In genomic region chr19:10188281-10188811, GRCm38 (mm10) we compare ENCODE assay signal across 8 mouse cellular contexts. TPM values are rescaled to one million over a fixed set of nuclear protein-coding genes. Genes with fewer than 3 reads are reported as not detected.
A peak's percentile ranks its signal among the peaks of the same experiment; 100 is the strongest.
DNase-seq lines count a peak whose midpoint lies in the region; ATAC-seq and TF ChIP-seq lines count a peak whose summit lies in the region.

No protein-coding gene starts in this region.

- intact Hi-C loops in gastrocnemius, adult 2 months (cut with DNase I): loop anchor here (10.0 kb wide), 1 partner anchor 84 kb away; the partner anchor contains the start of gene Fads2

- no peak overlapping the region for H3K4me2 ChIP-seq in heart, embryonic 11.5 days

- H3K4me1 ChIP-seq in heart, embryonic 11.5 days (ENCODE audit: control insufficient read depth, insufficient read depth, low read length): peaks cover 14% of the 10 kb centered on the region

- no peak overlapping the region for H3K9ac ChIP-seq in heart, embryonic 11.5 days (ENCODE audit: low read depth, low read length)

- WGBS in heart, embryonic 11.5 days (ENCODE audit: insufficient replicate concordance): 86% methylated on average over 10 of the region's 10 CpGs

- no peaks in the 10 kb centered on the region for H3K27me3 ChIP-seq in heart, embryonic 11.5 days (ENCODE audit: control insufficient read depth, insufficient read depth, low read length)

- H3K36me3 ChIP-seq in heart, embryonic 11.5 days (ENCODE audit: control insufficient read depth, insufficient read depth, low read length): peaks cover 54% of the 10 kb centered on the region

- H3K9me3 ChIP-seq in heart, embryonic 11.5 days (replicated peaks; ENCODE audit: control insufficient read depth, low read length): no peaks in the 10 kb centered on the region

- no peak overlapping the region for H3K27ac ChIP-seq in heart, embryonic 11.5 days (ENCODE audit: low read depth, low read length)
- no peak overlapping the region for H3K27ac ChIP-seq in gastrocnemius, adult 2 months

- no peak overlapping the region for H3K4me3 ChIP-seq in heart, embryonic 11.5 days (ENCODE audit: low read depth, low read length)
- peak overlapping the region; percentile 15 for H3K4me3 ChIP-seq in gastrocnemius, adult 2 months

- TF ChIP-seq CTCF in gastrocnemius, adult 2 months (IDR thresholded peaks at IDR 0.05): no peak

- peak; percentile 93 for DNase-seq in heart, adult 11 months
- DNase-seq in cerebellum, adult 11-12 months: peak; percentile 88
- peak; percentile 58 for DNase-seq in gastrocnemius, adult 2 months
- peak; percentile 86 for DNase-seq in layer of hippocampus, postnatal 10 days (ENCODE audit: low spot score in 2 of 2)
- DNase-seq in right cerebral cortex, postnatal 14 days: peak; percentile 34
- no peak for DNase-seq in embryo, embryonic 11 days

- no peak for ATAC-seq in heart, embryonic 11.5 days (replicated peaks; ENCODE audit: insufficient number of reproducible peaks, low FRiP score, low TSS enrichment)
- ATAC-seq in megakaryocyte-erythroid progenitor cell, adult 5-6 weeks (replicated peaks; ENCODE audit: low FRiP score, low TSS enrichment, poor library complexity, severe bottlenecking): no peak

RNA-seq across cellular contexts. Expression of gene Fads1, which starts 5.7 kb away (rescaled TPM):
- polyA plus RNA-seq in heart, embryonic 11.5 days (2014; fragmentation: Nextera tagmentation; extraction: Ambion mirVana): 64.6 and 65.8 TPM in 2 replicates
- 1 to 10 TPM; 4.2 to 9.9 TPM for total RNA-seq in gastrocnemius, adult 2 months (2021)
- 100 to 1,000 TPM; 180 to 185 TPM for total RNA-seq in layer of hippocampus, postnatal 10 days (2021)
- total RNA-seq in megakaryocyte-erythroid progenitor cell, adult 5-6 weeks (2014; fragmentation: Nextera tagmentation): 50.6 and 51.2 TPM in 2 replicates
- 23.2 and 26.6 TPM in 2 replicates for total RNA-seq in megakaryocyte-erythroid progenitor cell, adult 5-6 weeks (2017)

RNA-seq across cellular contexts. Expression of gene Tmem258, which starts 15.5 kb away (rescaled TPM):
- 412 and 418 TPM in 2 replicates for polyA plus RNA-seq in heart, embryonic 11.5 days (2014; fragmentation: Nextera tagmentation; extraction: Ambion mirVana)
- total RNA-seq in gastrocnemius, adult 2 months (2021): 10 to 100 TPM; 80.3 to 98.7 TPM
- total RNA-seq in layer of hippocampus, postnatal 10 days (2021): 100 to 1,000 TPM in 1 of 2 experiments, 10 to 100 TPM in 1; 90.7 to 113 TPM
- 222 and 247 TPM in 2 replicates for total RNA-seq in megakaryocyte-erythroid progenitor cell, adult 5-6 weeks (2014; fragmentation: Nextera tagmentation)
- 196 and 256 TPM in 2 replicates for total RNA-seq in megakaryocyte-erythroid progenitor cell, adult 5-6 weeks (2017)

RNA-seq across cellular contexts. Expression of gene Fen1, which starts 15.6 kb away (rescaled TPM):
- 59.3 and 70.9 TPM in 2 replicates for polyA plus RNA-seq in heart, embryonic 11.5 days (2014; fragmentation: Nextera tagmentation; extraction: Ambion mirVana)
- 1 to 10 TPM; 4.0 to 4.3 TPM for total RNA-seq in gastrocnemius, adult 2 months (2021)
- 10 to 100 TPM; 10.4 to 12.5 TPM for total RNA-seq in layer of hippocampus, postnatal 10 days (2021)
- 112 and 116 TPM in 2 replicates for total RNA-seq in megakaryocyte-erythroid progenitor cell, adult 5-6 weeks (2014; fragmentation: Nextera tagmentation)
- total RNA-seq in megakaryocyte-erythroid progenitor cell, adult 5-6 weeks (2017): 136 and 160 TPM in 2 replicates

RNA-seq across cellular contexts. Expression of gene Myrf, which starts 52.2 kb away (rescaled TPM):
- 22.7 and 23.0 TPM in 2 replicates for polyA plus RNA-seq in heart, embryonic 11.5 days (2014; fragmentation: Nextera tagmentation; extraction: Ambion mirVana)
- total RNA-seq in gastrocnemius, adult 2 months (2021): not detected
- total RNA-seq in layer of hippocampus, postnatal 10 days (2021): 1 to 10 TPM; 8.0 to 9.5 TPM
- not detected in 2 replicates for total RNA-seq in megakaryocyte-erythroid progenitor cell, adult 5-6 weeks (2014; fragmentation: Nextera tagmentation)
- not detected in 2 replicates for total RNA-seq in megakaryocyte-erythroid progenitor cell, adult 5-6 weeks (2017)

Comparison
In these comparisons a context has a peak if more than half of its experiments do, and no peak if none do; other contexts are left out.
1. RNA of gene Fen1, which starts 15.6 kb away (total RNA-seq): 112 to 160 TPM in megakaryocyte-erythroid progenitor cell, adult 5-6 weeks; 10.4 to 12.5 TPM in layer of hippocampus, postnatal 10 days and 4.0 to 4.3 TPM in gastrocnemius, adult 2 months; every median in the first group is over 4 times any median in the second.